Mouse (Mus musculus) adrenal gland, adult 10 weeks (tissue): ENCODE measurements around the gene 4930513O06Rik. TPM values are rescaled to one million over a fixed set of nuclear protein-coding genes. Genes with fewer than 3 reads are reported as not detected.

Experiments used
- polyA plus RNA-seq: library from polyadenylated mRNA; stranded (reverse); fragments of 350-450 nt; fragmentation: Illumina TruSeq; extraction: RNeasy Lipid Tissue Mini Kit (QIAGEN cat#74804); gene quantifications from one replicate; pipeline ENCODE4 v1.2.3, GENCODE M21; 2014; ENCODE audit warnings: low read depth, low replicate concordance

4930513O06Rik gene
- polyA plus RNA-seq = not detected

DNA sequence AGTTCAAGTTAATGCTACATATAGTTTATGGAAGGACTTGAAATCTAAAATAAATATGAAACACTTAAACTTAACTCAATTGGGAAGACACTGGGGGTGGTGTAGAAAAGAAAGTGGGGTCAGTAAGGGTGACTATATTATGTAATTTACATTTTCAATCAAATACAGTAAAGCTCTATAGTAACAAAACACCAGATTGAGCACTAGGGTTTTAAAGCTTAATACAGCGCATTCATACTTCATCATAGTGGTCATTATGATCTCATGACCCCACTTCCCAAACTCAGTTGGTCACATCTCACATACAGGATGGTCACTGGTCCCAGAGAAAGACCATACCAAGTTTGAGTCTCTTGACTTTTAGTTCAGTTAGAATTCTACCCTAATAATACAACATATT is at the start of gene 4930513O06Rik:
TSS of gene 4930513O06Rik (plus strand) at position 301 of the 400 bp plus-strand sequence.

DNA sequence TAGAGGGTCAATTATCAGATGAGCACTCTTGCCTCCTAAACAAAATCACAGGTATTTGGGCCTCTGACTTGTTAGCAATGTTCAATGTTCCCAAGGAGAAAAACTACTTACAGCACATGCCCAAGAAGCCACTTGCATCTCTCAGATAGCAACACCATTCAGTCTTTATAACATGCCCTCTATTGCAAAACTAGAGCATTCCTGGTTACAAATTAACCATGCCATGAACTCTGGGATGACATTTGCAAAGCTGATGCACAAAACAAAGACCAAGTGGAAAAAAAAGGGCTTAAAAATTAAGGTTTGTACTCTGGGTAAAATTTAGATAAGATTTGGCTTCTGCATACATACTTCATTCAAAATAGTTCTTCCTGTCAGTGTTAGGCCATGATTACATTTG is 966 bp upstream of the 4930513O06Rik start, which contains the start of gene Serpina7:
TSS of gene Serpina7 (minus strand) at position 160 of the 400 bp plus-strand sequence.

Other genes with a start within 250 kb of the 4930513O06Rik start
- gene Nrk, start 171.8 kb upstream of the 4930513O06Rik start, polyA plus RNA-seq = 1.2 TPM
- not detected for gene Serpina7, start 1.0 kb upstream of the 4930513O06Rik start, polyA plus RNA-seq
- not detected for gene 4933428M09Rik, start 93.0 kb downstream of the 4930513O06Rik start, polyA plus RNA-seq
- gene Mum1l1, start 123.8 kb downstream of the 4930513O06Rik start, polyA plus RNA-seq = 9.5 TPM
- gene Trap1a, start 247.4 kb downstream of the 4930513O06Rik start, polyA plus RNA-seq = not detected